Mouse (Mus musculus): ENCODE results near the gene Tmc3. TPM values are rescaled to one million over a fixed set of nuclear protein-coding genes. Genes with fewer than 3 reads are reported as not detected.

Tmc3 gene
- polyA plus RNA-seq, 1 experiment: 0.65 TPM

DNA sequence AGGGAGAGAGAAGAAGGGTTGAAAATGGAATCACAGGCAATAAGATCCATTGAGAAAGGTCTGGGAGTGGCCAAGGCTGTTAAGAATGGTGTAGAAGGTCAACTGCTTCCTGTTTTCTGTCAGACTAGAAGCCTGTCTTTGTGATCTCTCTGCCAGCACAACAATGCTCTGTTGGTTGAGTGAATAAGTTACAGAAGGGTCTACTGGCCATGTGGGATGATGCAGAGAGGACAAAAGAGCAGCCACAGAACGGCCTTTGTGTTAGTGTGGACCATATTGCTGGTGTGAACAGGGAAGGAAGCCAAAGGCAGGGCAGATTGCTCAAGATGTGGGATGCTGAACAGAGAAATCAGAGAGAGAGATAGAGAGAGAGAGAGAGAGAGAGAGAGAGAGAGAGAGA lies 74.0 kb downstream of the Tmc3 start:
- peak overlapping the region; percentile 83 for H3K27ac ChIP-seq (ENCODE audit: control insufficient read depth, insufficient read depth, low read depth, low read length, poor library complexity)
- WGBS: 11% methylated on average over 1 of the region's 1 CpGs
- H3K4me3 ChIP-seq (replicated peaks; ENCODE audit: control insufficient read depth, low read depth, low read length): no peak overlapping the region
- peaks cover 17% of the 10 kb centered on the region for H3K4me1 ChIP-seq (ENCODE audit: control insufficient read depth, insufficient read depth, low read length)
- no peak for TF ChIP-seq CTCF (IDR thresholded peaks at IDR 0.05; ENCODE audit: control insufficient read depth, insufficient read depth, low read length)
- TF ChIP-seq POLR2A (IDR thresholded peaks at IDR 0.05; ENCODE audit: borderline replicate concordance, control insufficient read depth, low read depth, low read length): no peak

GRCm38 (mm10) chr7:83659159-83660065 lies 74.7 kb downstream of the Tmc3 start:
- Histone ChIP-seq H3K4me3 (replicated peaks; ENCODE audit: control insufficient read depth, low read depth, low read length) (peak overlapping the region; percentile 46), H3K27ac (ENCODE audit: control insufficient read depth, insufficient read depth, low read depth, low read length, poor library complexity) (peak overlapping the region; percentile 83), H3K4me1 (ENCODE audit: control insufficient read depth, insufficient read depth, low read length) (peaks cover 17% of the 10 kb centered on the region)
- no peak for TF ChIP-seq POLR2A (IDR thresholded peaks at IDR 0.05; ENCODE audit: borderline replicate concordance, control insufficient read depth, low read depth, low read length)
- 28% methylated on average over 9 of the region's 9 CpGs for WGBS

DNA sequence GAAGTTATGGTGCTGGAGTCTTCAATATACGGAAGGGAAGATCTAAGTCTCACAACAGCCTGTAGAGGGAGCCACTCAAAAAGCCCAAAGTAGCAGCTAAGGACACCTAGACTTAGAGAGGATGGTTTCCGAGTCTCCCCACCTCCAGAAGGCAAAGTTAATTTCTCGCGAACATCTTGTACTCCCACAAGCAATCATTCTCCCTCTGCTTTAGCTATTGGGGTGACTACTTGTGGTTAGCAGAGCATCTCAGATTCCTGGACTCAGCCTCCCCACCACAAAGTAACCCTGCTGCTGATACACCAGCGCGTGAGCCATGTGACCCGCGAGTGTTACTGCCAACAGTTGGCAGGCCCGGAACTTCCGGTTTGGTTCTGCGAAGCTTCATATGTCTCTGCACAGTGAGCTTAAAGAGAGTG lies 75.6 kb downstream of the Tmc3 start:
- peak overlapping the region; percentile 83 for H3K27ac ChIP-seq (ENCODE audit: control insufficient read depth, insufficient read depth, low read depth, low read length, poor library complexity)
- H3K4me1 ChIP-seq (ENCODE audit: control insufficient read depth, insufficient read depth, low read length): peaks cover 17% of the 10 kb centered on the region
- TF ChIP-seq CTCF (IDR thresholded peaks at IDR 0.05; ENCODE audit: control insufficient read depth, insufficient read depth, low read length) (no peak), POLR2A (IDR thresholded peaks at IDR 0.05; ENCODE audit: borderline replicate concordance, control insufficient read depth, low read depth, low read length) (no peak)
- WGBS: 65% methylated on average over 11 of the region's 11 CpGs
- no peak overlapping the region for H3K4me3 ChIP-seq (replicated peaks; ENCODE audit: control insufficient read depth, low read depth, low read length)

DNA sequence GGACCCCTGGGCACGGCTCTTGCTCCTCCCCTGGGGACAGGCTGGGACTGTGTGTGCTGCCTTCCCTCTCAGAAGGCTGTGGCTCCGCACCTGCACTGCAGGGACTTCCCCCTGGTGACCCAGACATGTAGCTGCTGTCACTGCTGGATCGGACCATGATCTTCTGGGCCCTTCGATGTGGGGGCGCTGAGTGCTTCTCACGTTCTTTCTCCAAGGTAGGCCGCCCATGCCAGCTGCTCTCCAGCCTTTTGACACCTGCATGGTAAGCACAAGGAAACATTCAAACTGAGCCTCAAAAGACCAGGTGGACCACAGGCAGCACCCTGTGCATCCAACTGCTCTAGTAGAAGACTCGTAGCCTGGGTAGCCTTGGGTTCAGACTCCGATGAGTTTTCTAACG lies 76.3 kb downstream of the Tmc3 start:
- peak; percentile 40; the same call in 1 of the 2 replicates for TF ChIP-seq POLR2A (IDR thresholded peaks at IDR 0.05; ENCODE audit: borderline replicate concordance, control insufficient read depth, low read depth, low read length)
- no peak for TF ChIP-seq CTCF (IDR thresholded peaks at IDR 0.05; ENCODE audit: control insufficient read depth, insufficient read depth, low read length)
- 56% methylated on average over 10 of the region's 10 CpGs for WGBS
- H3K27ac ChIP-seq (ENCODE audit: control insufficient read depth, insufficient read depth, low read depth, low read length, poor library complexity): peak overlapping the region; percentile 83
- H3K4me3 ChIP-seq (replicated peaks; ENCODE audit: control insufficient read depth, low read depth, low read length): peak overlapping the region; percentile 5
- H3K4me1 ChIP-seq (ENCODE audit: control insufficient read depth, insufficient read depth, low read length): peaks cover 17% of the 10 kb centered on the region

DNA sequence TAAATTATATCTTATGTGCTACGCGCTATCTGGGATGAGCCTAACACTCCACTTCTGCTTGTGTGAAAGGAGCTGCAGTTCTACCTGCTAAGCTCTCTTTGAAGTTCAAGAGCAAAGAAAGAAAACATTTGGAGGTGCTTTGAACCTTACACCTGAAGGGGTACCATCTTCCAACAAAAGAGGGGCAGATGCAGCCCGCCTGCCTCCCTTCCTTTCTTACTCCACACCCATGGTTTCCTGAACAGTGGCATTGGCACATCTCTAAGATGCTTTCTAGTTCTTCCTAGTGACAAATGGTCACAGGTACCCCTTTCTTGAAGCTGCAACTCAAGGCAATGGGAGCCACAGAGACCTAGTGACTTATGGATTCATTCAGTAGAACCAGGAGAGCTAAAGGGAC lies 77.0 kb downstream of the Tmc3 start:
- TF ChIP-seq CTCF (IDR thresholded peaks at IDR 0.05; ENCODE audit: control insufficient read depth, insufficient read depth, low read length): no peak
- no peak for TF ChIP-seq POLR2A (IDR thresholded peaks at IDR 0.05; ENCODE audit: borderline replicate concordance, control insufficient read depth, low read depth, low read length)
- 72% methylated on average over 3 of the region's 3 CpGs for WGBS
- peaks cover 15% of the 10 kb centered on the region for H3K4me1 ChIP-seq (ENCODE audit: control insufficient read depth, insufficient read depth, low read length)
- H3K27ac ChIP-seq (ENCODE audit: control insufficient read depth, insufficient read depth, low read depth, low read length, poor library complexity): no peak overlapping the region
- no peak overlapping the region for H3K4me3 ChIP-seq (replicated peaks; ENCODE audit: control insufficient read depth, low read depth, low read length)

DNA sequence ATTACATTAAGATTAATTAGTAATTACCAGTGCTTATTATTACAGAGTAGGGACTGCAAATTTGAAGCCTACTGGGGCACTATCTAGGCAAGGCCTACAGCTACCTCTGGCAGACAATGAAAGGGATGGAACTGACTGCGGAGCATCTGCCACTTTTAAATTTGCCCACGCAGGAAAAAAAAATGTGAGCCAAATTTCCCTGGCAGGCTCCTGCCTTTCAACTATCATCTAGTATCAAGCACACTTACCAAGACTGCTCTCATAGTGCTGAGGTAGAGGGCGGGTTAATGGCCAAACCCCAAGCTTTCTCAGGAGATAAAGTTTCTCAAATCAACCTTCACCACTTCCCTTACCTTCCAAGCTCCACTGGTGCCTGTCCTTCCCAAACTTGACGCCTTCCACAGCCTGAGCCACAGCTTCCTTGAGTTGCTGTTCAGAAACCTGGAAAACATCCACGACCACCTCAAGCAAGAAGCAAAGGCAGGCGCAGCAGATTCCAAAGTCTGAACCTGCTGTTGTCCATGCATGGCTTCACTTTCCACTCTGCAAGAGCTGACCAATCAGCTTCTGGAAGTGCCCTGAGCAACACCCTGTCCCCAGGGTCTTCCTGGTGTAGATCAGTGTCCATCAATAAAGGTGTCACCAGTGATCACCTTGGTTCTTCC lies 78.1 kb downstream of the Tmc3 start:
- TF ChIP-seq CTCF (IDR thresholded peaks at IDR 0.05; ENCODE audit: control insufficient read depth, insufficient read depth, low read length): no peak
- no peak for TF ChIP-seq POLR2A (IDR thresholded peaks at IDR 0.05; ENCODE audit: borderline replicate concordance, control insufficient read depth, low read depth, low read length)
- Histone ChIP-seq H3K27ac (ENCODE audit: control insufficient read depth, insufficient read depth, low read depth, low read length, poor library complexity) (no peak overlapping the region), H3K4me3 (replicated peaks; ENCODE audit: control insufficient read depth, low read depth, low read length) (no peak overlapping the region), H3K4me1 (ENCODE audit: control insufficient read depth, insufficient read depth, low read length) (peaks cover 16% of the 10 kb centered on the region)
- 67% methylated on average over 6 of the region's 6 CpGs for WGBS

- no peak for TF ChIP-seq CTCF (IDR thresholded peaks at IDR 0.05; ENCODE audit: control insufficient read depth, insufficient read depth, low read length)
- TF ChIP-seq POLR2A (IDR thresholded peaks at IDR 0.05; ENCODE audit: borderline replicate concordance, control insufficient read depth, low read depth, low read length): no peak
- H3K4me3 ChIP-seq (replicated peaks; ENCODE audit: control insufficient read depth, low read depth, low read length): no peak overlapping the region
- peaks cover 10% of the 10 kb centered on the region for H3K4me1 ChIP-seq (ENCODE audit: control insufficient read depth, insufficient read depth, low read length)
- WGBS: 88% methylated on average over 4 of the region's 4 CpGs
- H3K27ac ChIP-seq (ENCODE audit: control insufficient read depth, insufficient read depth, low read depth, low read length, poor library complexity): no peak overlapping the region
Observed at GRCm38 (mm10) chr7:83666087-83666595, 81.4 kb downstream of the Tmc3 start.

DNA sequence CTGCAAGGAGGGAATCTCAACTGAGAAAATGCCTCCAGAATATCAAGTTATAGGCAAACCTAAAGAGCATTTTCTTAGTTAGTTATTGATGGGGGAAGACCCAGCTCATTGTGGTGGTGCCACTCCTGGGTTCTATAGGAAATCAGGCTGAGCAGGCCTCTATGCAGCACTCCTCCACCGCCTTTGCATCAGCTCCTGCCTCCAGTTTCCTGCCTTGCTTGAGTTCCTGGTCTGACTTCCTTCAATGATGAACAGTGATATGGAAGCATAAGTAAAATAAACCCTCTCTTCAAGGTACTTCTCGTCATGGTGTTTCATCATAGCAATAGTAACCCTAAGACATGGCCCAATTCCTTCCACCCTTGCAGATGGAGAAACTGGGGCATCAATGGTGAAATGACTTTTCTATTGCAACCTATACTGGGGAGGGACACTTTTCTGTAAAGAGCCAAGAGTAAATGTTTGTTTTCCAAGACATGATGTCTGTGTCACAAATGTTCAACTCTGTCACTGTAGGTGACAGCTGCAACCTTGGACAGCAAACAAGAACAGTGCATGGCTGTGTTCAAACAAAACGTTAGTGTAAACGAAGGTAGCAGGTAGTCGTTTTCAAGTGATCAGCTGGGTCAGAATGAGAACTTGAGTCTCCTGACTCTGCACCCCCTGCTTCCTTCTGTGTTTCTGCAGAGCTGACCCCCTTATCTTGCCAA lies 83.4 kb downstream of the Tmc3 start:
- TF ChIP-seq CTCF (IDR thresholded peaks at IDR 0.05; ENCODE audit: control insufficient read depth, insufficient read depth, low read length) (no peak), POLR2A (IDR thresholded peaks at IDR 0.05; ENCODE audit: borderline replicate concordance, control insufficient read depth, low read depth, low read length) (no peak)
- 44% methylated on average over 5 of the region's 5 CpGs for WGBS
- Histone ChIP-seq H3K27ac (ENCODE audit: control insufficient read depth, insufficient read depth, low read depth, low read length, poor library complexity) (no peak overlapping the region), H3K4me3 (replicated peaks; ENCODE audit: control insufficient read depth, low read depth, low read length) (no peak overlapping the region), H3K4me1 (ENCODE audit: control insufficient read depth, insufficient read depth, low read length) (peaks cover 7% of the 10 kb centered on the region)

All from bone marrow, adult 2 months (tissue).